Mouse (Mus musculus) E14TG2a.4 (cell line): ENCODE measurements around the gene Ube2h.

ENCODE experiments used
- CTCF ChIP-seq: conservative IDR thresholded peaks from 2 replicates; pipeline ENCODE4 v1.5.1; 2014; ENCODE audit warnings: low read length
- NANOG ChIP-seq: IDR thresholded peaks from 2 replicates; pipeline ENCODE4 v1.6.1; 2014; ENCODE audit warnings: borderline replicate concordance, low read length, mixed read lengths
- POU5F1 ChIP-seq: IDR thresholded peaks from 2 replicates; pipeline ENCODE4 v1.6.1; 2014; ENCODE audit warnings: low read length, borderline replicate concordance

DNA sequence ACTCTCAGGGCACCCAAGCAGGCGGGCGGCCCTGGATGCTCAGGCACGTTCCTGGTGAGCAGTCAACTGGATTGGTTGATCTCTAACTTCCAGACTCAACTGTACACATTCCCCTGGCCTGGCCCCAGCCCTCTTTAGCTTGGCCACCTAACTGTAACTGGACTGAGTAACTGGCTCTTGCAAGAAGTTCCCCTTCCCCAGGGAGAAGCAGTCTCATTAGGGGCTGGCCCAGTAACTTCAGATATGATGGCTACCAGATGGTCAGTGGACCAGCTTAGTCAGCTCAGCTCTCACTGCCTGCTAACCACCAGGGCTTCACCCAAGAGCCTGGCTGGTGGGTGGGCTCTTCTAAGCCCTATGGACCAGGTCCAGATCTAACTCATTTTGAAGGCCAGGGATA, 136.1 kb downstream of the Ube2h start:
- TF ChIP-seq CTCF: no peak
- no peak for TF ChIP-seq POU5F1
- TF ChIP-seq NANOG: no peak
